Comparison of ENCODE assay signal across 9 mouse cellular contexts in the genomic region with DNA sequence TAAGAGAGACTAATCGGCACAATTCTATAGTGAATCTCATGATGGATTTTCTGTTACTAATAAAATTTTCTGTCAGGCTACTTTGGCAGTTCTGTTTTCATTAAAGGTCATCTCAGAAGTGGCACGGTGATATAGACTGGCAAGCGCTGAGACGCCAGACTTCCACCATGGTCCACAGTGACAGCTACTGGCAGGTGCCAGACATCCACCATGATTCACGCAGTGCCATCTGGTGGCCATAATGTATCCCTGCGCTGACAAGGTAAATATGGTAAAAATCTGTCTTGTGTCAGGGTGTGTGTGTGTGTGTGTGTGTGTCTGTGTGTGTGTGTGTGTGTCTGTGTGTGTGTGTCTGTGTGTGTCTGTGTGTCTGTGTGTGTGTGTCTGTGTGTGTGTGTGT.
A peak's percentile ranks its signal among the peaks of the same experiment; 100 is the strongest.
DNase-seq lines count a peak whose midpoint lies in the region; ATAC-seq and TF ChIP-seq lines count a peak whose summit lies in the region.
"Had no signal": no experiment of that assay in that cellular context is flagged by ENCODE, and none has a peak within 500 bp of the region (broad histone marks: within the 10 kb centered on the region; RNA-seq: fewer than 3 reads in every experiment).

No protein-coding gene starts in this region.

- no peak for DNase-seq in lung, adult 2 months
- DNase-seq in lung, adult 18-20 months = no peak
- DNase-seq in embryonic facial prominence, embryonic 14.5 days (ENCODE audit: low spot score) = peak; percentile 55
- peak; percentile 87 for DNase-seq in hindbrain, postnatal 0 days (ENCODE audit: low spot score)
- DNase-seq in left cerebral cortex, adult 2 months (ENCODE audit: extremely low spot score in 1 of 2, low spot score in 2 of 2) = peak; percentile 43 to 44
- peak; percentile 59 for DNase-seq in neural tube, embryonic 11.5 days (ENCODE audit: low spot score)

- H3K4me3 ChIP-seq in lung, adult 2 months (replicated peaks; ENCODE audit: extremely low read depth, low read depth, low read length) = no peak overlapping the region
- no peak overlapping the region for H3K4me3 ChIP-seq in bone marrow macrophage, adult 2 months (ENCODE audit: insufficient read depth, low read length)
- no peak overlapping the region for H3K4me3 ChIP-seq in embryonic facial prominence, embryonic 14.5 days (ENCODE audit: low read depth, low read length)
- no peak overlapping the region for H3K4me3 ChIP-seq in hindbrain, postnatal 0 days (ENCODE audit: low read length)
- no peak overlapping the region for H3K4me3 ChIP-seq in left cerebral cortex, adult 2 months
- no peak overlapping the region for H3K4me3 ChIP-seq in neural tube, embryonic 11.5 days (ENCODE audit: low read depth, low read length)
- H3K4me3 ChIP-seq: erythroblast, embryonic 14.5 days had no signal

- WGBS in lung, adult 2 months = 36% methylated on average over 6 of the region's 6 CpGs
- WGBS in embryonic facial prominence, embryonic 14.5 days = 31% methylated on average over 6 of the region's 6 CpGs
- 20% methylated on average over 6 of the region's 6 CpGs for WGBS in hindbrain, postnatal 0 days
- 34% methylated on average over 6 of the region's 6 CpGs for WGBS in neural tube, embryonic 11.5 days

- intact Hi-C loops in left cerebral cortex, adult 2 months (cut with DNase I) = loop anchor here (5.0 to 10.0 kb wide), 2 partner anchors 81 to 773 kb away; no protein-coding TSS in a partner anchor

- H3K9ac ChIP-seq in embryonic facial prominence, embryonic 14.5 days (ENCODE audit: low read depth, low read length) = no peak overlapping the region
- H3K9ac ChIP-seq in hindbrain, postnatal 0 days (replicated peaks; ENCODE audit: low read length) = no peak overlapping the region
- H3K9ac ChIP-seq in neural tube, embryonic 11.5 days (ENCODE audit: low read length) = no peak overlapping the region

- H3K27me3 ChIP-seq in embryonic facial prominence, embryonic 14.5 days (replicated peaks; ENCODE audit: control insufficient read depth, insufficient read depth, low read length) = no peaks in the 10 kb centered on the region
- H3K27me3 ChIP-seq in hindbrain, postnatal 0 days (ENCODE audit: insufficient read depth, low read length) = no peaks in the 10 kb centered on the region
- H3K27me3 ChIP-seq in neural tube, embryonic 11.5 days (ENCODE audit: control insufficient read depth, insufficient read depth, low read length) = no peaks in the 10 kb centered on the region

- ATAC-seq in embryonic facial prominence, embryonic 14.5 days (ENCODE audit: low read depth) = peak; percentile 55; the same call in 1 of the 2 replicates
- peak; percentile 83 for ATAC-seq in hindbrain, postnatal 0 days
- peak; percentile 88 for ATAC-seq in neural tube, embryonic 11.5 days (ENCODE audit: insufficient read depth, low FRiP score, low TSS enrichment)
- no peak for ATAC-seq in monocyte, adult 5-6 weeks (replicated peaks; ENCODE audit: insufficient number of reproducible peaks, low FRiP score, low TSS enrichment, poor library complexity, severe bottlenecking)

- no peak overlapping the region for H3K27ac ChIP-seq in bone marrow macrophage, adult 2 months (ENCODE audit: insufficient read depth, low read depth, low read length)
- no peak overlapping the region for H3K27ac ChIP-seq in embryonic facial prominence, embryonic 14.5 days (replicated peaks; ENCODE audit: low read depth, low read length)
- H3K27ac ChIP-seq in hindbrain, postnatal 0 days = no peak overlapping the region
- H3K27ac ChIP-seq in left cerebral cortex, adult 2 months = no peak overlapping the region
- H3K27ac ChIP-seq in neural tube, embryonic 11.5 days (ENCODE audit: low read depth, low read length) = no peak overlapping the region

- H3K9me3 ChIP-seq in embryonic facial prominence, embryonic 14.5 days (ENCODE audit: control insufficient read depth, low read length) = no peaks in the 10 kb centered on the region
- H3K9me3 ChIP-seq in hindbrain, postnatal 0 days (ENCODE audit: low read length) = no peaks in the 10 kb centered on the region
- no peaks in the 10 kb centered on the region for H3K9me3 ChIP-seq in neural tube, embryonic 11.5 days (ENCODE audit: control insufficient read depth, low read length)

- TF ChIP-seq CTCF in lung, adult 2 months (IDR thresholded peaks at IDR 0.05; ENCODE audit: insufficient read depth, low read length) = peak; percentile 43
- peak; percentile 43; the same call in 1 of the 2 replicates for TF ChIP-seq CTCF in bone marrow macrophage, adult 2 months (IDR thresholded peaks at IDR 0.05; ENCODE audit: low read depth, low read length)
- peak; percentile 96 for TF ChIP-seq CTCF in hindbrain, postnatal 0 days (IDR thresholded peaks at IDR 0.05; ENCODE audit: low read depth)
- peak; percentile 61 for TF ChIP-seq CTCF in left cerebral cortex, adult 2 months (IDR thresholded peaks at IDR 0.05)

- H3K4me2 ChIP-seq in embryonic facial prominence, embryonic 14.5 days (ENCODE audit: low read depth, low read length) = no peak overlapping the region
- H3K4me2 ChIP-seq in hindbrain, postnatal 0 days (ENCODE audit: low read depth, low read length) = no peak overlapping the region
- no peak overlapping the region for H3K4me2 ChIP-seq in neural tube, embryonic 11.5 days (ENCODE audit: low read depth)

- no peaks in the 10 kb centered on the region for H3K36me3 ChIP-seq in embryonic facial prominence, embryonic 14.5 days (ENCODE audit: control insufficient read depth, insufficient read depth, low read length)
- H3K36me3 ChIP-seq in hindbrain, postnatal 0 days (ENCODE audit: insufficient read depth, low read length) = no peaks in the 10 kb centered on the region
- no peaks in the 10 kb centered on the region for H3K36me3 ChIP-seq in neural tube, embryonic 11.5 days (ENCODE audit: control insufficient read depth, insufficient read depth, low read length)

- no peaks in the 10 kb centered on the region for H3K4me1 ChIP-seq in lung, adult 2 months (ENCODE audit: control insufficient read depth, insufficient read depth, low read length)
- no peaks in the 10 kb centered on the region for H3K4me1 ChIP-seq in bone marrow macrophage, adult 2 months (ENCODE audit: control insufficient read depth, insufficient read depth, low read length)
- no peaks in the 10 kb centered on the region for H3K4me1 ChIP-seq in embryonic facial prominence, embryonic 14.5 days (ENCODE audit: control insufficient read depth, insufficient read depth, low read length)
- no peaks in the 10 kb centered on the region for H3K4me1 ChIP-seq in hindbrain, postnatal 0 days (ENCODE audit: insufficient read depth, low read length)
- no peaks in the 10 kb centered on the region for H3K4me1 ChIP-seq in neural tube, embryonic 11.5 days (ENCODE audit: control insufficient read depth, insufficient read depth, low read length)

- TF ChIP-seq POLR2A in lung, adult 2 months (IDR thresholded peaks at IDR 0.05; ENCODE audit: borderline replicate concordance, extremely low read depth, low read depth, low read length) = no peak
- TF ChIP-seq POLR2A in bone marrow macrophage, adult 2 months (IDR thresholded peaks at IDR 0.05; ENCODE audit: borderline replicate concordance, low read depth, low read length) = no peak

Comparison
In these comparisons a context has a peak if more than half of its experiments do, and no peak if none do; other contexts are left out.
1. DNase-seq: peak in embryonic facial prominence, embryonic 14.5 days (single experiment), hindbrain, postnatal 0 days (single experiment), left cerebral cortex, adult 2 months (2 of 2) and neural tube, embryonic 11.5 days (single experiment); none in lung, adult 2 months (single experiment) and lung, adult 18-20 months (0 of 2).
2. CTCF ChIP-seq: peak in every context shown above with its lines; median percentile 96 in hindbrain, postnatal 0 days; 61 in left cerebral cortex, adult 2 months; 43 in lung, adult 2 months; 43 in bone marrow macrophage, adult 2 months.